Mouse (Mus musculus): Measurements from ENCODE around the gene Ttc33.

DNA sequence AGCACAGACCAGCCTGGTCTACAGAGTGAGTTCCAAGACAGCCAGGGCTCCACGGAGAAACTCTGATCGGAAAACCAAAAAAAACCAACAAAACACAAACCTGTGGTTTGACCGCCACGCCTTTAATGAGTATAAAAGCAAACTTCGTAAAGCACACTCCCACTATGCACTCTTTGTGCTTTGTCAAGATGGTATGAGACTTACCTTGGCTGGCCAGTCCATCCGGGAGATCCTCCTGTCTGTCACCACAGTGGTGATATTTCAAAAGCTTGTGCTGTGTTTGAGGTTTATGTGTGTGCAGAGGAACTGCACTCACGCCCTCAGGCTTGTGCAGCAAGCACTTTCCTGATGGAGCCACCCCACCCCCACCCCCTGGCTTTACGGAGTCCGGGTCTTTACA, 19.9 kb downstream of the Ttc33 start:
- TF ChIP-seq CTCF (IDR thresholded peaks at IDR 0.05; ENCODE audit: low read depth) (no peak), EP300 (IDR thresholded peaks at IDR 0.05; ENCODE audit: low read depth) (no peak)

All from liver, embryonic 14.5 days (tissue).